Mouse (Mus musculus): ENCODE results near the gene Slc7a14. TPM values are rescaled to one million over a fixed set of nuclear protein-coding genes. Genes with fewer than 3 reads are reported as not detected.

Slc7a14 gene
- polyA plus RNA-seq (2014; fragmentation: Nextera tagmentation; extraction: Ambion mirVana): 2.2 and 3.2 TPM in 2 replicates

DNA sequence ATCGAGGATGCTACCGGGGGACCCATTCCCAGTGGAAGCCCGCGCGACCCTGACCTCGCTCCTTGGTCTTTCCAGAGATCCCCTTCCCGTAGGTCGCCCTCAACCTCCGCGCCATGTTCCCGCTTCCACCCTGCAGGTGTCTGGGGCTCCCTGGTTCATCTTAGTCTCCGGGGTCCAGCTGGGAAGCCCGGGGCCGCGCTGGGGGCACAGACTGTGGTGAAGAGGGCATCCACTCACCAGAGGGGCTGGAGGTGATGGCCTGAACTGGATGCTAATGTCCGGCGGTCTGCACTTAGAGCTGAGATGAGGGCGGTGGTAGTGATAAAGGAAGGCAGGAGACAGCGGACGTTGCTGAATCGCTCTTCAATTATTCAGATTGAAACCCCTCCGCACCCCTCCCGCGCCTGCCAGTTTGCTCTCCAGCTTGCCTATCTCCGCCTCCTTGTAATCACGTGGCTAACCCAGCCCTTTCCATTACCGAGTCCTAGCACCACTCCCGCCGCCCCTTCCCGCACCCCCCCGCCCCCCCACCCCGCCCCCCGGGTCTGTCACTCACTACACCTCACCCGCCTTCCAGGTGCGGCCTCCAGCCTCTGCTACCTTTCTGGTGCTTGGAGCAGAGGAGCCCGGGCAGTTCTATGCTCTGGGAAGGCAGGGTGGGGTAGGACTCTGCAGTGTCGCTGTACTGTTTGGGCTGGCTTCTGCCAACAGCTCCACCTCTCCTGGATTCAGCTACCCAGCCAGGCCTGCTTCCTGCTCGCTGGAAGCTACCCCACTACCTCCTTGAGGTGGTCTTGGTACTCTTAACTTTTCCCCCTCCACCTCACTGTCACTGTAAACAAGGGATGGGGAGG lies at the start of gene Slc7a14:
Slc7a14 (minus strand) TSS at position 445 of the 854 bp plus-strand sequence.
- ATAC-seq (peak; percentile 94), DNase-seq (ENCODE audit: low spot score) (peak; percentile 81)
- no peaks in the 10 kb centered on the region for H3K4me1 ChIP-seq (ENCODE audit: control insufficient read depth, insufficient read depth, low read length)
- WGBS: under 1% methylated on average over 31 of the region's 38 CpGs
- H3K4me3 ChIP-seq (ENCODE audit: low read depth, low read length): peak within 1 kb of the TSS; percentile 55
- peak within 1 kb of the TSS; percentile 14; the same call in 1 of the 2 replicates for H3K27ac ChIP-seq (ENCODE audit: low read depth, low read length)
- peak within 1 kb of the TSS; percentile 72 for H3K9ac ChIP-seq (ENCODE audit: low read length)
- peaks cover 5% of the 10 kb centered on the region; the same call in 1 of the 2 replicates for H3K27me3 ChIP-seq (replicated peaks; ENCODE audit: control insufficient read depth, insufficient read depth, low read length)
- H3K36me3 ChIP-seq (ENCODE audit: control insufficient read depth, insufficient read depth, low read length): no peaks in the 10 kb centered on the region
- no peaks in the 10 kb centered on the region for H3K9me3 ChIP-seq (replicated peaks; ENCODE audit: control insufficient read depth, low read length)
- H3K4me2 ChIP-seq (ENCODE audit: low read length): peak within 1 kb of the TSS; percentile 84

DNA sequence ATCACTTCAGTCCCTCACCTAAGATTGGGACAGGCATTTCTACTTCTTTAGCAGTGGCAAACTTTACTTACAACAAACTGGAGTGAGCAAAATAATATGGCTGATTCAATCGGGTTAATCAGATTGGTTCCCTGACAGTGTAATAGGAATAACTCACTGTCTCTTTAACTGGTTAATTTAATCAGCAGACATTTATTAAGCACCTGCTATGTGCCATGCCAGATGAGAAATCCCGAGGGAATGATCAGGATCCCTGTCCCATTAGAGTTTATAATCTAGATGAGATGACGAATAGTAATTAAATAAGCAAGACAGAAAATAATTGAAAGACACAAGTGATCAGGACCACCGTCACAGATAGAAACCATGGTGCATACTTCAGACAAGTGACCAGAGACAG lies 36.4 kb upstream of the Slc7a14 start:
- ATAC-seq (no peak), DNase-seq (ENCODE audit: low spot score) (no peak)
- WGBS: 82% methylated on average over 4 of the region's 4 CpGs
- Histone ChIP-seq H3K36me3 (ENCODE audit: control insufficient read depth, insufficient read depth, low read length) (no peaks in the 10 kb centered on the region), H3K27me3 (replicated peaks; ENCODE audit: control insufficient read depth, insufficient read depth, low read length) (no peaks in the 10 kb centered on the region), H3K4me3 (ENCODE audit: low read depth, low read length) (no peak overlapping the region), H3K9me3 (replicated peaks; ENCODE audit: control insufficient read depth, low read length) (no peaks in the 10 kb centered on the region), H3K27ac (ENCODE audit: low read depth, low read length) (no peak overlapping the region), H3K4me2 (ENCODE audit: low read length) (no peak overlapping the region), H3K4me1 (ENCODE audit: control insufficient read depth, insufficient read depth, low read length) (no peaks in the 10 kb centered on the region), H3K9ac (ENCODE audit: low read length) (no peak overlapping the region)

DNA sequence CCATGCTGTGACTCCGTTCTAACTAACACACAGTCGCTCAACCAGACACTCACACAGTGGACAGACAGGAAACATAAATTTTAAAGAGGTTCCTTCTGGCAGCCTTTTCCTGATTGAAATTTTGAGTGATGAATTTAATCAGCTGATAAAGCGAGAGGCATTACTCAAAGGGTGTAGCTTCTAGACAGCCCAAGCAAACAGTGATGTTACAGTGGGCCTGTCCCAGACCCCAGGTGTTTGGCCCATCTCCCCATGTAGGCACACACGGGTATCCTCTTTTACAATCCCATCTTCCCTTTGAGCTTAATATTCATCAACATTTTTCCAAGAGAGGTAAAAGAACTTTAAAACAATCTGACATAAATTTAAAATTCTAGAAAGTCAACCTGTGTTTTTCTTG lies 35.6 kb upstream of the Slc7a14 start:
- 90% methylated on average over 4 of the region's 4 CpGs for WGBS
- H3K27ac ChIP-seq (ENCODE audit: low read depth, low read length): no peak overlapping the region
- no peaks in the 10 kb centered on the region for H3K36me3 ChIP-seq (ENCODE audit: control insufficient read depth, insufficient read depth, low read length)
- H3K27me3 ChIP-seq (replicated peaks; ENCODE audit: control insufficient read depth, insufficient read depth, low read length): no peaks in the 10 kb centered on the region
- H3K4me3 ChIP-seq (ENCODE audit: low read depth, low read length): no peak overlapping the region
- no peak for ATAC-seq
- no peak overlapping the region for H3K4me2 ChIP-seq (ENCODE audit: low read length)
- H3K9me3 ChIP-seq (replicated peaks; ENCODE audit: control insufficient read depth, low read length): no peaks in the 10 kb centered on the region
- DNase-seq (ENCODE audit: low spot score): no peak
- H3K4me1 ChIP-seq (ENCODE audit: control insufficient read depth, insufficient read depth, low read length): no peaks in the 10 kb centered on the region
- no peak overlapping the region for H3K9ac ChIP-seq (ENCODE audit: low read length)

DNA sequence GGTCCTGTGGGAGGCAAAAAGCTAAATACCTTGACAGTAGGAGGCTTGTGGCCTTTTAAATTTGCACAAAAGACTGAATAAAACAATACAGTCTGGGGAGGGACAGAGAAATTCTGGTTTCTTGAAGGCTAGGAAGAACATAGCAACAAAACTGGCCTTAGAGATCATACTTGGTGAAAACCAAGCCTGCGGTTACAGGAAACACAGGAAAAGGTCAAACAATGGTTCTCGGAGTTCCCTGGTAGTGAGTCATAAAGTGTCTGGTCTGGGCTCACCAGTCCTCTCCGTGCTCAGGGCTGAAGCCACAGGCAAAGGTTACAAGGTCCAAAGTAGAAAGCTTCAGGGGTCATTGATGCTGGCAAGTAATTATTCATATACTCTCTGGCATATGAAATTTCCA lies 29.1 kb upstream of the Slc7a14 start:
- no peak overlapping the region for H3K4me3 ChIP-seq (ENCODE audit: low read depth, low read length)
- H3K27me3 ChIP-seq (replicated peaks; ENCODE audit: control insufficient read depth, insufficient read depth, low read length): no peaks in the 10 kb centered on the region
- ATAC-seq: no peak
- H3K36me3 ChIP-seq (ENCODE audit: control insufficient read depth, insufficient read depth, low read length): no peaks in the 10 kb centered on the region
- H3K27ac ChIP-seq (ENCODE audit: low read depth, low read length): no peak overlapping the region
- 86% methylated on average over 3 of the region's 3 CpGs for WGBS
- no peaks in the 10 kb centered on the region for H3K9me3 ChIP-seq (replicated peaks; ENCODE audit: control insufficient read depth, low read length)
- DNase-seq (ENCODE audit: low spot score): no peak
- no peak overlapping the region for H3K9ac ChIP-seq (ENCODE audit: low read length)
- no peaks in the 10 kb centered on the region for H3K4me1 ChIP-seq (ENCODE audit: control insufficient read depth, insufficient read depth, low read length)
- H3K4me2 ChIP-seq (ENCODE audit: low read length): no peak overlapping the region

DNA sequence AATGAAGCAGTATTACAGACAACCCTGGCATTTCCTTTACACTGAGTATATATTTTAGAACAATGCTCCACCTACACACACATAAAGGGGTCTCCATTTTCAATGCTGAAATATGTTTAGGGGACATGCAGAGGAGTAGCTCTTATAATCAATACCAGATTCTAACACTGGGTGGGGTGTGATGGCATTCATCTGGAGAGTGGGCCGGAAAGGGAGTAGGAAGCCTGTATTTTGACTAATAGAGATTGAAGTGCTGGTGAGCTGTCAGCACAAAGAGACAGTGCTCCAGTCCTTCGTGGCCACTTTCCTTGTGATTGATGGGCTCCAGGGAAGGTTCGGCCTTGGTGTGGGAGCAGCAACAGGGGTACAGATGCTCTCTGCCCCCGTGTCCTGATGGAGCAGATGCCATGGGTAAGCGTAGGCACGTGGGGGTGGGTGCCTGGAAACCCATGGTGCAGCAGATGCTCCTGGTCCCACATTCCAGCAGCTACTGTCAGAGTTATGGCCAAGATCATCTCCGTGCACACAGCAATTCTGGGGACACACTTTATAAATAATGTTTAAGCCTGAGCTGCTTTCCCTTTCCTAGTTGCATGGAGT lies 18.2 kb upstream of the Slc7a14 start:
- WGBS: 83% methylated on average over 7 of the region's 7 CpGs
- Histone ChIP-seq H3K27me3 (replicated peaks; ENCODE audit: control insufficient read depth, insufficient read depth, low read length) (no peaks in the 10 kb centered on the region), H3K9ac (ENCODE audit: low read length) (no peak overlapping the region), H3K36me3 (ENCODE audit: control insufficient read depth, insufficient read depth, low read length) (no peaks in the 10 kb centered on the region), H3K4me2 (ENCODE audit: low read length) (no peak overlapping the region), H3K9me3 (replicated peaks; ENCODE audit: control insufficient read depth, low read length) (no peaks in the 10 kb centered on the region), H3K27ac (ENCODE audit: low read depth, low read length) (no peak overlapping the region), H3K4me3 (ENCODE audit: low read depth, low read length) (no peak overlapping the region), H3K4me1 (ENCODE audit: control insufficient read depth, insufficient read depth, low read length) (no peaks in the 10 kb centered on the region)
- ATAC-seq (no peak), DNase-seq (ENCODE audit: low spot score) (no peak)

DNA sequence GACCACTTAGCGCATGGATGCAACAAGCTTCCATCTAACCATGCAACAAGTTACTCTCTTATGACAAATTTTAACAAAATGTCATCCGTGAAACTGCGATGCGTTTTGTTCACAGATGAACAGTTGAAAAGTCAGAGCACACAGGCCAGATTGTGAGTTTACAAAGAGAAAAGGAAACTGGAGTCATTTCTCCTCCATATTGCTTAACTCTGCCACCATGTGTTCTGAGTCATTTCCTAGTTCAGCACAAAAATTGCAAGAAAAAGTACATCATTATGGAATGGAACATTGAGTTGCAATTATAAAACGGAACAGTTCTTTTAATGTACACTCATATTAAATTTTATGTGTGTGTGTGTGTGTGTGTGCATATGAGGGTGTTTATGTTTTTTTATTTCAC lies 17.6 kb upstream of the Slc7a14 start:
- Histone ChIP-seq H3K9me3 (replicated peaks; ENCODE audit: control insufficient read depth, low read length) (no peaks in the 10 kb centered on the region), H3K36me3 (ENCODE audit: control insufficient read depth, insufficient read depth, low read length) (no peaks in the 10 kb centered on the region), H3K27me3 (replicated peaks; ENCODE audit: control insufficient read depth, insufficient read depth, low read length) (no peaks in the 10 kb centered on the region), H3K27ac (ENCODE audit: low read depth, low read length) (no peak overlapping the region), H3K9ac (ENCODE audit: low read length) (no peak overlapping the region), H3K4me1 (ENCODE audit: control insufficient read depth, insufficient read depth, low read length) (no peaks in the 10 kb centered on the region), H3K4me3 (ENCODE audit: low read depth, low read length) (no peak overlapping the region), H3K4me2 (ENCODE audit: low read length) (no peak overlapping the region)
- 95% methylated on average over 5 of the region's 5 CpGs for WGBS
- no peak for ATAC-seq
- no peak for DNase-seq (ENCODE audit: low spot score)

DNA sequence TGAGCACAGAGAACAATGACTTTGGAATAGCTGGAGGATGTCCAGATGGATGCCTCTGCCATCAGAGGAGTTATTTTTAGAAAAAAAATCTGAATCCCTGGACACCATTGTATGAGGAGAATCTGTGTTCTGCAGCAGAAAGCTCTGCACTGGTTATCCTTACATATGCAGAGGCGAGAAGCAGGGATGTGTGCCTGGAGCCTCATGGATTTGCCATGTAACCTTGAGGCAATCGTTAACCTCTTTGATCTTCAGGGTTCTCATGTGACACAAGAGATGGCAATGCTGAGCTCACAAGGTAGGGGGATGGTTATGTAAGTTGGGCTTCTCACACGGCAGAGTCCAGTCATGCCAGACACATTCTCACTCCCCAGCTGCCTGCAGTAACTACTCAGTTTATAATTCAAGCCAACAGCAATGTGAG lies 14.1 kb upstream of the Slc7a14 start:
- no peak for ATAC-seq
- Histone ChIP-seq H3K4me1 (ENCODE audit: control insufficient read depth, insufficient read depth, low read length) (no peaks in the 10 kb centered on the region), H3K4me3 (ENCODE audit: low read depth, low read length) (no peak overlapping the region), H3K4me2 (ENCODE audit: low read length) (no peak overlapping the region), H3K27ac (ENCODE audit: low read depth, low read length) (no peak overlapping the region), H3K36me3 (ENCODE audit: control insufficient read depth, insufficient read depth, low read length) (no peaks in the 10 kb centered on the region), H3K9ac (ENCODE audit: low read length) (no peak overlapping the region), H3K27me3 (replicated peaks; ENCODE audit: control insufficient read depth, insufficient read depth, low read length) (no peaks in the 10 kb centered on the region), H3K9me3 (replicated peaks; ENCODE audit: control insufficient read depth, low read length) (no peaks in the 10 kb centered on the region)
- 68% methylated on average over 3 of the region's 3 CpGs for WGBS
- DNase-seq (ENCODE audit: low spot score): no peak

DNA sequence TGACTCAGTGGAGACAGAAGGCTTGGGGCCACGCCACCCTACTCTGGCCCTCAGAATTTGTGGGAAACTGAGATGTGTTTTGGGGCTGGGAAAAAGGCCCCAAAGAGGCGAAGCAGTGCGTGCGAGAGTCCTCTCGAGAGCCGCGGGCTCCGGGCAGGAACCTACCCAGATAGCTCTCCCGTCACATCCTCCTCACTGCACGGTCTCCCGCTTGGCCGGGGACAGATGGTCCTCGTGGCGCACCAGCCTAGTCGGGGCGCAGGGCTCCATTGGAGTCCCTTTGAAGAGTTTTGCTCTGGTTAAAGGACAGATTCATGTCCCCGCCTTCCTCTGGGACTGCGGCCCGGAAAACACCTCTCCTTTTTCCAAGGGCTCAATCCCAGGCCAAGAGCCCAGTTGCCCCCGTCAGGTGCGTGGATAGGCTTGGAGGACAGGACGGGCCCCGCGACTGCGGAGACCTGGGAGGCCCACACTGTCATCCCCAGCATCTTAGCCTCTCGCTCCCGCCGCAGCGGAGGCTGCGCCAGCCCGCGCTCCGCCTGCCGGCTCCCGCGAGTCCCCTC lies 726 bp downstream of the Slc7a14 start:
- ATAC-seq: peak; percentile 85
- Histone ChIP-seq H3K9me3 (replicated peaks; ENCODE audit: control insufficient read depth, low read length) (no peaks in the 10 kb centered on the region), H3K4me3 (ENCODE audit: low read depth, low read length) (peak overlapping the region; percentile 55), H3K9ac (ENCODE audit: low read length) (peak overlapping the region; percentile 72), H3K4me2 (ENCODE audit: low read length) (peak overlapping the region; percentile 84), H3K27me3 (replicated peaks; ENCODE audit: control insufficient read depth, insufficient read depth, low read length) (peaks cover 5% of the 10 kb centered on the region; the same call in 1 of the 2 replicates), H3K27ac (ENCODE audit: low read depth, low read length) (peak overlapping the region; percentile 14; the same call in 1 of the 2 replicates), H3K4me1 (ENCODE audit: control insufficient read depth, insufficient read depth, low read length) (no peaks in the 10 kb centered on the region), H3K36me3 (ENCODE audit: control insufficient read depth, insufficient read depth, low read length) (no peaks in the 10 kb centered on the region)
- under 1% methylated on average over 36 of the region's 36 CpGs for WGBS
- peak; percentile 46 for DNase-seq (ENCODE audit: low spot score)

Data from forebrain, embryonic 14.5 days (tissue).